Mouse (Mus musculus) brain, embryonic 14.5 days (tissue): ENCODE results near the gene Esyt2.

Source experiments
- CTCF ChIP-seq: fragments of 200-500 bp; IDR thresholded peaks from 2 replicates; pipeline ENCODE4 v1.5.1; 2012; ENCODE audit warnings: inconsistent platforms, mild to moderate bottlenecking, moderate library complexity, borderline replicate concordance; ENCODE audit not compliant: insufficient read depth, insufficient read length; ENCODE audit errors: extremely low read depth
- POLR2A ChIP-seq: fragments of 200-500 bp; IDR thresholded peaks from 2 replicates; pipeline ENCODE4 v1.6.1; 2012; ENCODE audit warnings: mild to moderate bottlenecking, inconsistent platforms, borderline replicate concordance; ENCODE audit not compliant: poor library complexity, insufficient read depth, insufficient read length, severe bottlenecking; ENCODE audit errors: extremely low read depth

DNA sequence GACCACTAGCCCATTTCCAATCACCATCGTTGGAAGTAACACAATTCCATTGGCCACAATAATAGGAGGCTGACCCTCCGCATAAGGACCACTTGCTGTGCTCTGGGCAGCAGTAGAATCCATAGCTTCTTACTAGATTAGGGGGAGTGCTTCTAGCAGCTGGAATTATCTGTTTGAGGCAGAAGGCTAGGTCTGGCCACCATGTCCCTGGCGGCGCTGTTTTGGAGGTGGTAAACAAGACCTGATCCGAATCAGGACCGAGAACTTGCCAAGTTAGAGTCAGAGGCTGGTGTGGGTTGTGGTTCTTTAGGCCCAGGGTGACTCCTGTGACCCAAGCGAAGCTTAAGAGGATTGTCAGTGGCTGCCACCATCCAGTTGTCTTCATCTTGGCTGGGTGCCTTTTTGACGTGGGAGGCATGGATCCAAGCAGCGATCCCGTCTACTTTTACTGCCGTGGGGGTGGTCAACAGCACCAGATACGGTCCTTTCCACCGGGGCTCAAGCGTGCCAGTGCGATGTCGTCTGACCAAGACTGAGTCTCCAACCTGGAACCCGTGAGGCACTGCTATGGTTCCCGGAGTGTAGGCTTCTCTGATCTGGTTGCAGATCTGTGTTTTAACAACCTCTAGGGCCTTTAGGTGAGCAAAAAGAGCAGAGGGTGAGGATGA lies 123.2 kb downstream of the Esyt2 start:
- TF ChIP-seq POLR2A: no peak
- TF ChIP-seq CTCF: no peak
